Mouse (Mus musculus) cerebellum, adult 18-20 months (tissue): ENCODE results near the gene Myh9.

Experiments
- DNase-seq, 2 experiments: peaks; one replicate each; pipeline ENCODE4 v3.0.0; 2021

The Myh9 gene

DNA sequence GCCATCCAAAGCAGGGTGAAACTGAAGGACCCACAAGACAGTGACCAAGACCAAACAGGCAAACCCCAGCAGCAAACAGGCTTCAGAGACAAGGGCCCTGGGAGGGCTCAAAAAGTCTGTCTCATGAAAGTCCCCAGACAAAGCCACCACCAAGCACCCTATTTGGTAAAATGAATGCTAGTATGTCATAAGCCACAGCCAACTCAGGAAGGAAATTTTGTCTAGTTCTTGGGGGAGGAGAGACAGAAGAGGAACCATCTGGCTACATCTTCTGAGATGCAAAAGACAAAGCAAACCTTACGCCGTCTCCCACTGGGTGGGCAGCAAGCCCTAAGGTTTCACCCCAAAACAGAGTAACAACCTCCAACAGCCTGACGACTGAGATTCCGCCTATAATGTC, 36.3 kb downstream of the Myh9 start:
- DNase-seq: peak in 1 of 2 experiments; percentile 12

DNA sequence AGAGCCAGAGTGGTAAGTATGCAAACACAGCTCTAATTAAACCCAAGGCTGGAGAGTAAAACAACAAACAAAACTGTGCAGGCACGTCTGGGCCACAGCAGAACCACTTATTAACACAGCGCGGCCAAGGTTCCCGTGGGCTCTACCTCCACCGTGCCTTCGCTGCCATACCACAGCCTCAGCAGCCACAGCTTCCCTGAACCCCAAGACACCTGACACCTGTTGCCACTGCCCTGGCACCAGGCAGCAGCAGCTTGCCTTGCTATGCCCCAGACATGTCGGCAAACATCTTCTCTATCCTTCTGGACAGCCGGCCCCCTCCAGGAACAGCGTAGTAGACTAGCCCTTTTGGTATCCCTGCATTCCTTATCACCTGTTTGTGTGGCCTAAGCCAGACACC, 37.0 kb downstream of the Myh9 start:
- no peak for DNase-seq

DNA sequence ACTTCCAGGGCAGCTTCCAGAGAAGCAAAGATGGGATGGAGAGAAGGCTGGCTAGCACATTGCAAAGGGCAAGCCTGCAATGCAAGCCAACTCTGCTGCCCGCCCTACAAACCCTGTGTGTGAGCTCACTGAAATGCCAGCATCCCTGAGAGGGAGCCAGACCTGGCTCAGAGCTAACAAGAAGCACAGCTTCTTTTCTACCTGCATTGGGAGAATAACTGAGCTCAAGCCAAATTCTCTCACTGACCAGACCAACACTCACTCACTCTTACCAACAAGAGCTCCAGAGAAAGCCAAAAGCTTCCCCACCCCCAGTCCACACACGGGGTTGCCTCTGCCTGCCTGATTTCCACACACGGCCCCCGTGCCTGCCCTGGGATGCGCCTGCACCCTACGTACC, 37.5 kb downstream of the Myh9 start:
- DNase-seq: peak; percentile 68 to 73

DNA sequence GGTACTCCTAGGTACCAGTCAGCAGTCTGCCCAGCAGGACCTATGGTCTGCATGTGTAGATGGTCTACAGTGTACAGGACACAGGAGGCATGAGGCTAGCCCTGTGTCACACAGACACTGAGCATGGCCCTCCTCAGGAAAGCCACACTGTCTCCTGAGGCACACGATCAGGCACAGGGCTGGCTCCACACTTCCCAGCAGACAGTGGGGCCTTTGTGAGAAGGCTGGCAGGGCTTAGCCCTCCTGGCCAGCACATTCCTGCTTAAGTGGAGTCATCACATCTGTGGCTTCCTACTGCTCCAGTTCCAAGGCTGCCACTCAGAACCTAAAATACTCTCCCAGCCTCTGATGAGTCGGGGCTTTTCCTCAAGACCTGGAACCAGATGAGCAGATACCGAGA, 38.2 kb downstream of the Myh9 start:
- no peak for DNase-seq

DNA sequence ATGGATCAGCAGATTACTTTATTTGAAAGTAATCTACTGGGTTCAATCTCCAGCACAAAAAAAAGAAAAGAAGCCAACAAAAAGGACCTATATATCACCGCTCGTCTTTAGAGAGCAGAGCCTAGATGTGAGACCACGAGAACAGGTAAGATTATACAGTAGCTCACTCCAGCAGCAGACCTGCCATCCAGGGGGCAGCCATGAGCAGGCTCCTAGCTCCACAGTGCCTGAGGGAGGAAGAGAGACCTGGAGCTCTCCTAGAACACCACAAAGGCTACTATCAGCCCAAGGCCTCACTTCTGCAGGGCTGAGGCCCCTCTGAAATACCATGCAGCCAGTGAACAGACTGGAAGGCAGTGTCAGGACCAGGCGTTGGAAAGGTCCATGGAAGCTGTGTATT, 39.0 kb downstream of the Myh9 start:
- peak; percentile 48 to 58 for DNase-seq

DNA sequence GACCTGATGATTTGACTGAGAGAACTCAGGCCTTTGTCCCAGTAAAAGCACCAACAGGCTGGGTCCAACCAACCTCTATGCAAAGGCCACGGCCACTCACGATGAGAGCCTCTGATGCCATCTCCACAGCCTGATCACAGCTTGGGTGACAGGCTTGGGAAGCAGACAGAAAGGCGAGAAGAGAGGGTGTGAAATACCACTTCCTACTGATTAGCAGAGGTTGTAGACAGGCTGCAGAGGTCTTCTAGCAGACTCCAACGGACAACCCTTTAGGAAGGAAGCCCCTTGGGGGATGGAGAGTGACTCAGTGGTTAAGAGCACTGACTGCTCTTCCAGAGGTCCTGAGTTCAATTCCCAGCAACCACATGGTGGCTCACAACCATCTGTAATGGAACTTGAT, 40.8 kb downstream of the Myh9 start:
- peak in 1 of 2 experiments; percentile 14 for DNase-seq

DNA sequence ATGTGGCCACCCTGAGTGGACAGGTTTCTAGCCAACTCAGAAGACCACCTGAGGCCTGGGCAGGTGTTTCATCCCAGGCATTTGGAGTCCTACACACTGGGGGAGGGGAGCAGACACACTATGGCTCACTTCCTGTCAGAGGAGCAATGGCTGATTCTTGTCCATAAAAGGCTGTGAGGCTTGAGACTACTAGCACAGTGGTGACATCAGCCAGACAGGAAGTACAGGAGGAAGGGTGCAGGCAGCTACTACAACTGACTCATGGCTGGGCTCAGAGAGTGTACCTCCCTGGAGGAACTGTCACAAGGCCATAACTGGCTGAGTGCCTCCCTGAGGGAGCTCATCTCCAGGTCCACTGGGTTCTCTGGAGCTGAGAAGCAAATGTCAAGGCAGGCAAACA, 41.5 kb downstream of the Myh9 start:
- DNase-seq: peak; percentile 50

DNA sequence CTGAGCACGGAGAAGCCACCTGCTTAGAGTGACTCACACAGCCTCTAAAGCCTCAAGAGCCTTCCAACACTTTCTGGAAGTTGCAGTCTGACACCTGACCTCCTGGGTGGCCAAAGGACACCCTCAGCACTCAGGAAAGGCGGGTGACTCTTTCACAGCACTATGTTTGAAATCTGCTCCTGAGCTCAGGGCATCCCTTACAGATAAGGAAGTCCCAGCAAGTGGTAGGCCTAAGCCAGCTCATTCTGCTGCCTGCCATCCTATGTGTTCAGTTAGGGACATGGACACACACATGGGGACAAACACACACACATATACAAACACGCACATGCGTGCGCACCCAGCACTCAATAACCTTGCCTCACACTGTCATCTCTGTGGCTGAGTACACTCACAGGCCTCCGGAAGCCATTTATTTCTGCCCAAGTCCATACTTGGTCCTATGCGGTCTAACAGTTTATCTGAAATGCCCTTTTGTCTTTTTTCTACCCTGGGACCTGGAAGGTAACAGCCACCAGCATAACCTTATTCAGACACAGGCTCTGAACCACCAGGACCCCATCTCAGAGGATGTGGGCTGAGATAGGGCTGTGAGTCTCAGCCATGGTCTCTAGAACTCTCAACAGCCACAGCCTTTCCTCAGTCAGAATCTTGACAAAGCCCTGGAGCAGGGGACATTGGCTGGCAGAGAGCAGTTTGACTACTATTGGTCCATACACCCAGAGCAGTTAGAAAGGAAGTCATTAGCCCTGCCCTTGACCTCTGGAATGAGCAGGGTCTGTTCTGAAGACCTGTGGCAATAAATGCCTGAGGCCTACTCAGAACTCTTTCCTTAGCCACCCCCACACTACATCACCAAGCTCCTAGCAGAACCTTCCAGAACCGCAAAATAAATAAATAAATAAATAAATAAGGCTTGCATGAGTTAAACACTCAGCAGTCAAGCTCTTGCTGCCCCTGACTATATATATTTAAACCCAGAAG, 42.2 kb downstream of the Myh9 start:
- peak in 1 of 2 experiments; percentile 27 for DNase-seq

DNA sequence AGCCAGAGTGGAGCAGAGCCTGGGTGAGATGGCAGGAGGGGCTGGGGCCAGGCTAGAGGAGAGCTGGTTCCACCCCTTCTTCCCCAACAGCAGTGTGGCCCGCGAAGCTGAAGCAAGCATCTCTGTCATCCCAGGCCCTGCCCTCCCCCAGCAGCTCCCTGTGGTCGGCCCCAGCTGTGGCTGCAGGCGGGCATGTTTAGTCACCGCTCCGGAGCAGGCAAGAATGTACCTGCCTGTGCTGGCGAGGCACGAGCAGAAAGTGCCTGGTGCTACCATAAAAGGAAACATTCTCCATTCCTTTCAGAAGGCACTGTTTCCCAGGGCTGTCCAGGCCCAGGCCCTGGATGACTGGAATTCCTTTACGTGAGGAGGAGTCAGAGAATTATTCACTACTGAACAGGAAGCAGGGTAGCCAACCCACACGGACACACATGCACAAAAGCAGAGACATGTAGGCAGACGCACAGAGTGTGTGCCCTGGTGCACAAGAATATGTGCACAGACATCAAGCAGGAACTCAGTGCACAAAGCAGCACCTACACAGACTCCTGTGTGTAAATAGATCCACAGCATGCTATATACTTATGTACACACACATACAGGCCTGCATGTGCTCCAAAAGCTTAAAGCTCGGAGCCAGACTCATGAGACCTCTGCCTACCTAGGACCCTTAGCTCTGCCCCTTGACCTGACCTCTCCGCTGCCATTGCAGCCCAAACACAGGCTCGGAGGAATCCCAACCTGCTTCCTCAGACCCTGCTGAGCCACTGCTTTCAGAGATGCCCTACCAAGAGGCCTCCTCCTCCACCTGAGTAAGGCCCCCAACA, 43.1 kb downstream of the Myh9 start:
- DNase-seq: no peak

DNA sequence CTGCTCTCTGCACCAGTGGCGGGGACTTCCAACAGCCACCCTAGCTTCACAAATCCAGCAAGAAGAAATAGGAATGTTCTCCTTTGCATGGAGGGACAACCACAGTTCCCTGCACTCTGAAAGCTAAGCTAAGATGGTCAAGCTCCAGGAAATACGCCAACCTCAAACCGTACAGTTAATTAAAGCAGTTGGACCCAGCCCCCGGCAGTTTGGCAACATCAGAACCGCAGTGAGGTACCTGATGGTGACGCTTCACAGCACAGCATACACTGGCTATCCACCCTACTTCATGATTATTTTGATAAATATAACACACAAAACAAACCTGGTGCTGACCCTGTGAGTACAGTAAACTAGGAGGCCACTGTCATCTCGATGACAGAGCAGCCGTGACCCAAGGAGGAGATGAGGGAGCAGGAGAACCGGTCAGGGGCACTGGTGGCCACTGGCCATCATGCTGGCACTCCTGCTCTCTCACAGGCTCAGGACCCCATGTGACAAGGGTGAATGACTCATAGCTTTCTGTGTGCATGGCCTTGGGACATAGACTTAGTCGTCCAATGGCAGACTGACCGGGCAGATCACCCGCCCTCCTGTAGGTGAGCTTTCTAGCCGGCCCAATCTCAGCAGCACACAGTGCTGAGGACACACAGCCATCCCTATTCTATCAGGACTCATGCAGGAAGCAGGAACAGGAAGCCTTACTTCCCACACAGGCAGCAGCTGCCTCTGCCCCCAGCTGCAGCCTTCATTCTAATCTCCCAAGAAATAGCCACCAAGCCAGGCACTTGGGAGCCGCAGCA, 44.2 kb downstream of the Myh9 start:
- DNase-seq: peak; percentile 66 to 76

DNA sequence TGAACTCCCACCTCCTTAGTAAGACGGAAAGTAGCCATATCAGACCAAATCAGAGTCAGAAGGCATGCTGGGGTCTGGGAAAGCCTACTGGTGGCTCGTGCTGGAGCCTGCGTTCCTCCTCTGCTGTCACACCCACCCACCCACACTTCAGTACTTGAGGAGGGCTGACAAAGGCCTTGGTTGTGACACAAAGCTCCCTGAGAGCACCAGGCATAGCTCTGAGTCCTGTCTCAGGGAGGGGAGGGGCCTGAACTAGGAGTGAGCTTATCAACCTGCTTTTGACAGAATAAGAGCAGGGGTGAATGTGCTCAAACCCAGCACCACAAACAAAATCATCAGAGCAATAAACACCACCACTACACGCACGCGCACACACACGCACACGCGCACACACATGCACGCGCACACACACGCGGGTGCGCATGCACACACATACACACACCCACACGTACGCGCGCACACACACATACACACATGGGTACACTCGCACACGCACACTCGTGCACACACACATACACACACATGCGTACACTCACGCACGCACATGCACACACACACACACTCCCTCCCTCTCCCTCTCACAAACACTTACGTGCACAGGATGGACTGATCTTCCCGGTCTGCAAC, 45.5 kb downstream of the Myh9 start:
- DNase-seq: no peak

DNA sequence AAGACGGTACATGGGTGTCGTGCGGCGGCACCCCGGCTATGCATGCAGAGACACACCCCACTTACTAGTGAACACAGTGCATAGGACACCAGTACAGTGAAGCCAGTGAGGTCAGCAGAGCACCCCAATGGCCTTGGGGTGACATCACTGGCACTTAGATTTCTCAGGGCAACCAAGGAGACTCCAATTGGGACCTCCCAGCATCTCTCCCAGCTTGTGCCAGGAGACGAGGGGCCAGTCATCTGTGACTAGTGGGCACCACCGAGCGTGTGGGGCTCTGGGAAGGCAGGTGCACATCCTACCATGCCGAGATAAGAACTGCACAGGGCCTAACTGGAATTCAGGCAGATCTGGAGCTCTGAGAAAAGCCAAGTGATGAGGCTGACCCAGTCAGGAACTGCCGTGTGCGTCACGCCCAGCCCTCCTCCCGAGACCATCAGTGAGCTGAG, 47.0 kb downstream of the Myh9 start:
- no peak for DNase-seq

DNA sequence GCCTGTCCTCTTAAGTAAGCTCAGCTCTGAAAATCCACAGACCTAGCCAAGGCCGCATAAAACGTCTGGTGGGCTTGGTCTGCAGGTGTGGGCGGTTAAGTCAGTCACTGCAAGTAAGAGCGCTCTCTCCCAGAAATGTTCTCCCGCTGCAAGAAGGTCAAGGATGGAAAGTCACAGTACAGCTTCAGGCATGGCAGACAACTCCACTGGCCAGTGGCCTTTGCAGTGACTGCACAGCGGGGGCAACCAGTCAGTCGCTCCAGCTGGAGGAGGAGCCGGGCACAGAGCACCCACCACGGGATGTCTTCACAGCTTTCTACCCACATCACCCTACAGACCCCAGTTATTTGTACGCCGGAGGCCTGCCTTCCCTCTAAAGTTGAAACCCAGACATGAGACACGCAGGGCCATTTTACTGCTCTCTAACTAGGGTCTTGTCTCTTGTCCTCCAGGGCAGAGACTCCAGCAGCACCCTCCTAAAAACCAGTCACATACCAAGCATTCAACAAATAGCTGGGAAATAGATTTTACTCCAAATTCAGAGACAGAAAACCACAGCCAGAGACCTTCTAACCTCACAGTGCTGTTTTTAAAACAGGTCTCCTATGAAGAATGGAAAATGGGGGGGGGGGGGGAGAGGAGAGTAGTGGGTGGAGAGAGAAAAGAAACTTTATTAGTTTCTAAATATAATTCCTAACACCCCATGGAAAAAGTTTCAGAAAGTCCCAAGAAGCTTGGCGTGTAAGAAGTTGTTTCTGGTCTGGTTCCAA, 47.7 kb downstream of the Myh9 start:
- no peak for DNase-seq

DNA sequence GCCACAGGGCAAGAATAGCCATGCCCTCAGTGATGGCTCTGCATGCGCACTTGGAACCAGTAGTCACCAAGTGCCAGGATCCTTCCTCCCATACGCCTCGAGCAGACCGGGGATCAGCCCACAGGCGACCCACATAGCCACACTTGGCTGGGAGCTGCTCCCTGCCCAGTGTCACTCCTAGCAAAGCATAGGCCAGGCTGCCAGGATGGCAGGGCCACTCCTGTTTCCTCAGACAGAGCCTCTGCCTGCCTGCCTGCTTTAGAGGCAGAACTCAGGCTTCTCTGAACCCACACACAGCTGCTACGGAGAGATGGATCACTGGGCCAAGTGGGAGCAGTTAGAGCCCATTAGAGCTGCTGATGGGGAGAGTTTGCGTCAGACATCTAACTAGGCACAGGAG, 48.4 kb downstream of the Myh9 start:
- peak; percentile 64 to 75 for DNase-seq

DNA sequence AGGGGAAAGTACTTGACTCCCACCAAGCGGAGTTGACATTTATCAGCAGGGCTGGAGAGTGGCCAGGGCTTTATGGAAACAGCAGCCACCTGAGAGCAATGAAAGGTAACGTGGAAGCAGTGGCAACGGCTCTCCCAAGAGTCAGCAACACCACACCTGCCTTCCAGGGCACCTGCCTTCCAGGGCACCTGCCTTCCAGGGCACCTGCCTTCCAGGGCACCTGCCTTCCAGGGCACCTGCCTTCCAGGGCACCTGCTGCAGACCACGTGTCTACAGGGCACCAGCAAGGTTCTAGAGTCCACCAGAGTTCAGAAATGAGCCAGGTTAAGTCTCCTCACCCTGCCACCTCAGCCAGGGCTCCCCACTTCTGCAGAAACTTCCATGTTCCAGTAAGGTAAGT, 48.9 kb downstream of the Myh9 start:
- no peak for DNase-seq

DNA sequence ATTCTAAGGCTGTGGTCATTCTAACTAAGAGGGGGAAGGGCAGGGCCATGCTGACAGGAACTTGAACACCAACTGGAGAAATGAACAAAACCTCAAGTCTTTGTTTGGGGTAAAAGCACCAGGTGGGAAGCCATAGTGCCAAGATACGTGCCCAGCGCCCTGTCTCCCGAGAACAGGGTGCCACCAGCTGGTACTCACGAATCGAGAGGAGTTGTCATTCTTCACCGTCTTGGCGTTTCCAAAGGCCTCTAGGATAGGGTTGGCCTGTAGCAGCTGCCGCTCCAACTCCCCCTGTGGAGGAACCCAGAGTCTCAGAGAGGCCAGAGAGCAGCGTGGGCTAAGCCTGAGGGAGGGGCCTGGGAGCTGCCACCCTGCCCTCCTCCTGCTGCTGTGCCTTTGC, 49.9 kb downstream of the Myh9 start:
- DNase-seq: no peak

DNA sequence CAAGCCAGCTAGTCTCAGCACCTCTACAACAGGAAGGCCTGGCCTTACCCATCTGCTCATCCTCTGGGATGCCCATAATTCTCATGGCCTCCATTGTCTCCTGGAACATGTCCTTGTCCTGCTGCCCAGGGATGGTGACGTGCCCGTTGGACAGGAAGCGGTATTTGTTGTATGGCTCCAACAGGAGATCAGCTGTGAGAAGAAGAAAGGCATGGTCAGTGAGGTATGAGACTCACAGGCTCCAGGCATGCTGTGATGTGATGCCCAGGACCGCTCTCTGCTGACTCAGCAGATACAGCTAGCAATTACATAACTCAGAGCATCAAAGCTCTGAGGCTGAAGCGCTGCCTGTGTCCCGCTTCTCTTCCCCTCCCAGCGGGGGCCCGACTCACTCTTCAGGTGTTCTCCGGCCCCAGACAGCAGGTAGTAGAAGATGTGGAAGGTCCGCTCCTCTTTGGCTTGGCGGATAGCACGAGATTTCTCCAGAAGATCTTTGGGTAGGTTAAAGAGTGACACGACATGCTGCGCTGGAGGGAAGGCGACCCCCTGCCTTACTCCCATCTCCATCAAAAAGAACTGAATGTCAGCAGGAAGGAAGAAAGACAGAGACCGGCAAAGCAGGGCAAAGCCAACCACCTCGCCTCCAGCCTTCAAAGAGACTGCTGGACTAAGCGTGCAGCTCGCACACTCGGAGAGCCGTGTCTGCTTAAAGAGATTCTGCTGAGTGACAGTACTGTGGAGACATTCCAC, 51.1 kb downstream of the Myh9 start:
- peak; percentile 64 for DNase-seq

DNA sequence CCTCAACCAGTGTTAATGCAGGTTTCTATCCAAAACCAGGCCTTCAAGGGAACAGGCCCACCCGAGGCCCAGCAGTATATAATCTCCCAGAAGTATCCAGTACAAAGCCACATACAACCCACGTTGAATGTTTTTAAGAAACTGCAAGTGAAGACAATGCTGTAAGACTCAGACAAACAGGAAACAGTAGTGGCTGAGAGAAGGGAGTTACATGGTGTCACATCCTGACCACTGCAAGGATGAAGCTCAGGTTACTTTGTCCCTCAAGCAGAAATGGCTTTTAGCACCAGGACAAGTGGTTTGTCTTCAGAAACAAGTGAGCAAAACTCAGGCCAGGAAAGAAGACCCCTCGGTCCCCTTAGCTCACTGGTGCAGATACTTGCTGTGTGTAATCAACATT, 52.8 kb downstream of the Myh9 start:
- no peak for DNase-seq

DNA sequence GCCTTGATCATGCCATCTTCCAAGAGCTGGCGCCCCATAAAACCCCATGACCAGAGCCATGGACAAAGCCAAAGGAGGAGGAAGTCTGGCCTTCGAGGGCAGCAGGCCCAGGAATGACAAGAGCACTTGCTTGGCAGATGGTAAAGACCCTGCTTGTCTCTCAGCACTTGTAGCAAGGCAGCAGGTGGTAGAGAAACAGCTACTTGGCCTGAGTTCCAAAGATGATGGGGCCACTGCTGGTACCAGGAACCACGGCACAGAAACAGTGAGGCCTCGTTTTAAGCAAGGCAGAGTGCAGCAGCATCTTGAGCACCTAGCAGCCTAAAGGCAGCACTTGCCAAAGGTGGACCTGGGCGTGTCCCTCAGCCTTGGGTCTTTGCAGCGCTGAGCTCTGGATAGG, 53.6 kb downstream of the Myh9 start:
- peak; percentile 69 to 80 for DNase-seq

DNA sequence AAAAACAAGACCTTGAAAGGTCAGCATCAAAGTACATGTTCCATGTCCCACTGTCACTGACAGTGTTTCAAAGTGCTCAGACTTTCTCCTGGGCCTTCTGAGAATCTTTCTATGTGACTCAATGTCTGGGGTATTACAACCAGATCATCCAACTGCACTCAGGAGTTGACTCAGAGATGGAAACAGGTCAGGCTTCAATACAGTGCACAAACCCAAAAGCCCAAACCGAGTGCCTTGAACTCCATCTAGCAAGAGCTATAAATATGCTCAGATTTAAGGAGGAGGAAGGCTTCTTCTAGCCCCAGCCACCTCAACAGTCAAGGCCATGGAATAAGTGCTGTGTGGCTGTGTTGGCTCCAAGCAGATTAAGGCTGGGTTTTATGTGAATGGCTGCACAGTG, 56.2 kb downstream of the Myh9 start:
- DNase-seq: no peak
